Mouse (Mus musculus) layer of hippocampus, adult 2 months (tissue): ENCODE data around the gene Vwc2. TPM values are rescaled to one million over a fixed set of nuclear protein-coding genes. Genes with fewer than 3 reads are reported as not detected.
A peak's percentile ranks its signal among the peaks of the same experiment; 100 is the strongest.

Experiments used
- DNase-seq, 2 experiments: peaks; one replicate each; pipeline ENCODE4 v3.0.0; 2022; ENCODE audit warnings: low spot score in 2 of 2
- H3K27ac ChIP-seq: fragments of 200-600 bp; 2 replicates; pipeline ENCODE4 v1.8.1; 2022
- H3K4me3 ChIP-seq: fragments of 200-600 bp; 2 replicates; pipeline ENCODE4 v1.8.1; 2022; ENCODE audit warnings: mild to moderate bottlenecking
- CTCF ChIP-seq: fragments of 200-600 bp; conservative IDR thresholded peaks from 2 replicates; pipeline ENCODE4 v1.8.1; 2022; ENCODE audit warnings: antibody characterized with exemption, mild to moderate bottlenecking, moderate library complexity
- total RNA-seq, 2 experiments: library from RNA; stranded (reverse); gene quantifications; 2 replicates each; pipeline ENCODE4 v1.2.3; 2021

Vwc2 gene
- total RNA-seq, 2 experiments from 2014 or later, result 4.4 to 5.5 TPM

GRCm38 (mm10) chr11:11122866-11123265 is 8.8 kb downstream of the Vwc2 start:
- no peak for DNase-seq

GRCm38 (mm10) chr11:11131414-11132077 is 17.5 kb downstream of the Vwc2 start:
- no peak overlapping the region for H3K4me3 ChIP-seq
- H3K27ac ChIP-seq, result no peak overlapping the region
- TF ChIP-seq CTCF, result peak; percentile 86
- peak in 1 of 2 experiments; percentile 62 for DNase-seq

More at GRCm38 (mm10) chr11:11122866-11123265, 8.8 kb downstream of the Vwc2 start:
- Histone ChIP-seq H3K27ac (no peak overlapping the region), H3K4me3 (no peak overlapping the region)
- no peak for TF ChIP-seq CTCF

- Histone ChIP-seq H3K27ac (no peak overlapping the region), H3K4me3 (no peak overlapping the region)
- no peak for DNase-seq
- no peak for TF ChIP-seq CTCF
These were observed 26.6 kb downstream of the Vwc2 start for GRCm38 (mm10) chr11:11140622-11141021.

GRCm38 (mm10) chr11:11152681-11153080 is 38.7 kb downstream of the Vwc2 start:
- Histone ChIP-seq H3K27ac (no peak overlapping the region), H3K4me3 (no peak overlapping the region)
- DNase-seq, result no peak
- TF ChIP-seq CTCF, result no peak

- H3K4me3 ChIP-seq, result no peak overlapping the region
- H3K27ac ChIP-seq, result no peak overlapping the region
- no peak for TF ChIP-seq CTCF
- DNase-seq, result no peak
These were observed 57.4 kb downstream of the Vwc2 start for GRCm38 (mm10) chr11:11171396-11171795.

- no peak for DNase-seq
- no peak overlapping the region for H3K4me3 ChIP-seq
- no peak for TF ChIP-seq CTCF
- H3K27ac ChIP-seq, result no peak overlapping the region
These were observed 61.2 kb downstream of the Vwc2 start for GRCm38 (mm10) chr11:11175259-11175658.

- DNase-seq, result no peak
- Histone ChIP-seq H3K4me3 (no peak overlapping the region), H3K27ac (no peak overlapping the region)
- no peak for TF ChIP-seq CTCF
These were observed 68.7 kb downstream of the Vwc2 start for GRCm38 (mm10) chr11:11182705-11183104.

GRCm38 (mm10) chr11:11223162-11223561 is 109.1 kb downstream of the Vwc2 start:
- no peak overlapping the region for H3K4me3 ChIP-seq
- peak; percentile 79 for TF ChIP-seq CTCF
- DNase-seq, result peak in 1 of 2 experiments; percentile 30
- no peak overlapping the region for H3K27ac ChIP-seq

- Histone ChIP-seq H3K4me3 (no peak overlapping the region), H3K27ac (no peak overlapping the region)
- TF ChIP-seq CTCF, result peak; percentile 66
- no peak for DNase-seq
These were observed 125.3 kb downstream of the Vwc2 start for GRCm38 (mm10) chr11:11239346-11239745.

- no peak for TF ChIP-seq CTCF
- H3K4me3 ChIP-seq, result no peak overlapping the region
- H3K27ac ChIP-seq, result no peak overlapping the region
- no peak for DNase-seq
These were observed 128.8 kb downstream of the Vwc2 start for GRCm38 (mm10) chr11:11242694-11243377.

- DNase-seq, result peak in 1 of 2 experiments; percentile 10
- TF ChIP-seq CTCF, result no peak
- H3K27ac ChIP-seq, result no peak overlapping the region
- no peak overlapping the region for H3K4me3 ChIP-seq
These were observed 143.3 kb downstream of the Vwc2 start for GRCm38 (mm10) chr11:11257348-11257747.

GRCm38 (mm10) chr11:11280128-11280527 is 166.1 kb downstream of the Vwc2 start:
- Histone ChIP-seq H3K27ac (no peak overlapping the region), H3K4me3 (no peak overlapping the region)
- TF ChIP-seq CTCF, result no peak
- DNase-seq, result no peak

- Histone ChIP-seq H3K27ac (no peak overlapping the region), H3K4me3 (no peak overlapping the region)
- no peak for DNase-seq
- no peak for TF ChIP-seq CTCF
These were observed 169.5 kb downstream of the Vwc2 start for GRCm38 (mm10) chr11:11283512-11283911.
